Mouse (Mus musculus): Measurements from ENCODE around the gene Spata48.

DNA sequence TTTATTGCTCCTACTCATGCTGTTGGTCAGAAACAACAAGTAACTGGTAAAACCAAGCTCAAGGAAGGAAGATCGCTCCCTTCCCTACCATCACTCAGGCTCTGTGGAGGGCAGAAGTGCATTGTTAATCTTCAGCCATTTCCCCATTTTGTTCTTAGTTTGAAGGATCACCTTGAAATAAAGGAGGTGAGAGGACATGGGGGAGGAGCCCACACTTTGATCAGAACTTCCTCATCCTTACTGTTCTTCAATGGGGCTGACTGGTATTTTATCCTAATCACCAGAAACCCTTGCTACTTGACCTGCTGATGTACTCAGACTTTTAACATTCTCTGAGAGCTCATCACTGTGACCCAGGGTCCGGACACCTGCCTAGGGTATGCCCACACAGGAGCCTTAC is 33.8 kb downstream of the Spata48 start:
- TF ChIP-seq CTCF (IDR thresholded peaks at IDR 0.05; ENCODE audit: low read depth) (no peak), EP300 (IDR thresholded peaks at IDR 0.05; ENCODE audit: low read depth) (no peak)

All from heart, postnatal 0 days (tissue).